Mouse (Mus musculus): Measurements from ENCODE around the gene Prnd. TPM values are rescaled to one million over a fixed set of nuclear protein-coding genes. Genes with fewer than 3 reads are reported as not detected.

The Prnd gene
- polyA plus RNA-seq, 1 experiment from 2014 or later: 13.7 TPM

GRCm38 (mm10) chr2:131995742-131996141, 45.1 kb downstream of the Prnd start:
- Histone ChIP-seq H3K27me3 (ENCODE audit: low read depth, poor library complexity, severe bottlenecking) (peaks cover 12% of the 10 kb centered on the region; the same call in 1 of the 2 replicates), H3K9me3 (replicated peaks) (no peaks in the 10 kb centered on the region), H3K27ac (no peak overlapping the region), H3K4me1 (peaks cover 13% of the 10 kb centered on the region), H3K36me3 (no peaks in the 10 kb centered on the region), H3K4me3 (no peak overlapping the region)
- 90% methylated on average over 12 of the region's 12 CpGs for WGBS
- DNase-seq (ENCODE audit: low spot score): no peak

- Histone ChIP-seq H3K36me3 (no peaks in the 10 kb centered on the region), H3K27me3 (ENCODE audit: low read depth, poor library complexity, severe bottlenecking) (peaks cover 12% of the 10 kb centered on the region; the same call in 1 of the 2 replicates)
- 83% methylated on average over 7 of the region's 7 CpGs for WGBS
Measured at GRCm38 (mm10) chr2:131996369-131996768, 45.7 kb downstream of the Prnd start.

GRCm38 (mm10) chr2:131997356-131997755, 46.7 kb downstream of the Prnd start:
- H3K4me3 ChIP-seq: no peak overlapping the region
- no peak for DNase-seq (ENCODE audit: low spot score)
- peaks cover 13% of the 10 kb centered on the region for H3K4me1 ChIP-seq
- no peaks in the 10 kb centered on the region for H3K36me3 ChIP-seq
- no peak overlapping the region for H3K27ac ChIP-seq
- H3K9me3 ChIP-seq (replicated peaks): no peaks in the 10 kb centered on the region
- H3K27me3 ChIP-seq (ENCODE audit: low read depth, poor library complexity, severe bottlenecking): peaks cover 12% of the 10 kb centered on the region; the same call in 1 of the 2 replicates
- 70% methylated on average over 5 of the region's 5 CpGs for WGBS

More at GRCm38 (mm10) chr2:131996369-131996768, 45.7 kb downstream of the Prnd start:
- H3K9me3 ChIP-seq (replicated peaks): no peaks in the 10 kb centered on the region
- H3K27ac ChIP-seq: no peak overlapping the region
- H3K4me1 ChIP-seq: peaks cover 13% of the 10 kb centered on the region
- no peak for DNase-seq (ENCODE audit: low spot score)
- H3K4me3 ChIP-seq: no peak overlapping the region

- no peak overlapping the region for H3K4me3 ChIP-seq
- H3K27me3 ChIP-seq (ENCODE audit: low read depth, poor library complexity, severe bottlenecking): no peaks in the 10 kb centered on the region
- peaks cover 17% of the 10 kb centered on the region; the same call in 1 of the 2 replicates for H3K4me1 ChIP-seq
- no peaks in the 10 kb centered on the region for H3K36me3 ChIP-seq
- no peaks in the 10 kb centered on the region for H3K9me3 ChIP-seq (replicated peaks)
- no peak overlapping the region for H3K27ac ChIP-seq
- whole genome bisulfite sequencing: 48% methylated on average over 13 of the region's 13 CpGs
- DNase-seq (ENCODE audit: low spot score): no peak
Measured at GRCm38 (mm10) chr2:132001696-132002334, 51.2 kb downstream of the Prnd start.

GRCm38 (mm10) chr2:132003916-132004315, 53.3 kb downstream of the Prnd start:
- no peak overlapping the region for H3K27ac ChIP-seq
- no peaks in the 10 kb centered on the region for H3K36me3 ChIP-seq
- no peak overlapping the region for H3K4me3 ChIP-seq
- no peaks in the 10 kb centered on the region for H3K9me3 ChIP-seq (replicated peaks)
- H3K4me1 ChIP-seq: peaks cover 38% of the 10 kb centered on the region
- DNase-seq (ENCODE audit: low spot score): no peak
- no peaks in the 10 kb centered on the region for H3K27me3 ChIP-seq (ENCODE audit: low read depth, poor library complexity, severe bottlenecking)
- WGBS: 78% methylated on average over 5 of the region's 5 CpGs

- no peaks in the 10 kb centered on the region for H3K27me3 ChIP-seq (ENCODE audit: low read depth, poor library complexity, severe bottlenecking)
- peaks cover 39% of the 10 kb centered on the region for H3K4me1 ChIP-seq
- no peaks in the 10 kb centered on the region for H3K36me3 ChIP-seq
- DNase-seq (ENCODE audit: low spot score): no peak
- WGBS: 70% methylated on average over 9 of the region's 9 CpGs
- peak overlapping the region; percentile 42; the same call in 1 of the 2 replicates for H3K27ac ChIP-seq
- no peak overlapping the region for H3K4me3 ChIP-seq
- H3K9me3 ChIP-seq (replicated peaks): no peaks in the 10 kb centered on the region
Measured at GRCm38 (mm10) chr2:132004495-132005136, 54.0 kb downstream of the Prnd start.

GRCm38 (mm10) chr2:132005445-132005844, 54.8 kb downstream of the Prnd start:
- DNase-seq (ENCODE audit: low spot score): no peak
- Histone ChIP-seq H3K27me3 (ENCODE audit: low read depth, poor library complexity, severe bottlenecking) (no peaks in the 10 kb centered on the region), H3K36me3 (no peaks in the 10 kb centered on the region), H3K4me1 (peaks cover 39% of the 10 kb centered on the region), H3K4me3 (no peak overlapping the region), H3K9me3 (replicated peaks) (no peaks in the 10 kb centered on the region), H3K27ac (no peak overlapping the region)
- 93% methylated on average over 4 of the region's 4 CpGs for WGBS

Other genes starting within 250 kb of the Prnd start
- gene Erv3, start 91.1 kb upstream of the Prnd start, polyA plus RNA-seq (2016; fragmentation: Nextera tagmentation; extraction: Ambion mirVana): not detected in 2 replicates
- 9.8 and 19.3 TPM in 2 replicates for gene Prnp, start 40.9 kb upstream of the Prnd start, polyA plus RNA-seq (2016; fragmentation: Nextera tagmentation; extraction: Ambion mirVana)
- not detected in 2 replicates for gene Prn, start 40.9 kb upstream of the Prnd start, polyA plus RNA-seq (2016; fragmentation: Nextera tagmentation; extraction: Ambion mirVana)
- 5.5 and 5.9 TPM in 2 replicates for gene Rassf2, start 79.4 kb downstream of the Prnd start, polyA plus RNA-seq (2016; fragmentation: Nextera tagmentation; extraction: Ambion mirVana)
- gene Slc23a2, start 194.2 kb downstream of the Prnd start, polyA plus RNA-seq (2016; fragmentation: Nextera tagmentation; extraction: Ambion mirVana): 8.1 and 9.8 TPM in 2 replicates